Mouse (Mus musculus) erythroblast, adult 5-6 weeks (primary cell): ENCODE data around the gene a. TPM values are rescaled to one million over a fixed set of nuclear protein-coding genes. Genes with fewer than 3 reads are reported as not detected.
A peak's percentile ranks its signal among the peaks of the same experiment; 100 is the strongest.
"Not testable (repeated sequence)": the region's sequence is repeated elsewhere in the genome, so short reads cannot be mapped to it uniquely, and the experiment has no call there.

Experiments
- ATAC-seq: replicated peaks from 2 replicates; pipeline ENCODE4 v1.8.0; 2016; ENCODE audit warnings: moderate number of reproducible peaks, mild to moderate bottlenecking, moderate TSS enrichment, inconsistent platforms; ENCODE audit not compliant: poor library complexity, low FRiP score, severe bottlenecking
- total RNA-seq, 2 experiments: library from RNA; stranded (forward) in 1 of 2; stranded (reverse) in 1 of 2; fragments of 150-400 nt in 1 of 2; fragments of 200-764, 138-1000 nt in 1 of 2; gene quantifications; 2 replicates each; pipeline versions ENCODE4 v1.2.3 to v1.2.4; 2015 to 2017; ENCODE audit warnings: low replicate concordance in 2 of 2

a gene
- total RNA-seq, 2 experiments from 2014 or later, result not detected

- ATAC-seq, result 0 out of 2 replicates have a peak, but pooled peaks have one; percentile 30
Measured at GRCm38 (mm10) chr2:154908223-154908622, 117.0 kb downstream of the a start.

GRCm38 (mm10) chr2:154909789-154910188, 118.6 kb downstream of the a start:
- no peak for ATAC-seq

- no peak for ATAC-seq
Measured at GRCm38 (mm10) chr2:154915922-154916541, 124.8 kb downstream of the a start.

GRCm38 (mm10) chr2:154916547-154916946, 125.3 kb downstream of the a start:
- ATAC-seq, result peak; percentile 92

- ATAC-seq, result no peak
Measured at GRCm38 (mm10) chr2:154917866-154918641, 126.9 kb downstream of the a start.

GRCm38 (mm10) chr2:154920896-154921295, 129.7 kb downstream of the a start:
- ATAC-seq, result no peak

GRCm38 (mm10) chr2:154922134-154922533, 130.9 kb downstream of the a start:
- ATAC-seq, result not testable (repeated sequence)

GRCm38 (mm10) chr2:154925411-154926031, 134.3 kb downstream of the a start:
- no peak for ATAC-seq

GRCm38 (mm10) chr2:154926843-154927242, 135.6 kb downstream of the a start:
- no peak for ATAC-seq

- no peak; the same call in 1 of the 2 replicates for ATAC-seq
Measured at GRCm38 (mm10) chr2:154928298-154928697, 137.1 kb downstream of the a start.

- ATAC-seq, result no peak
Measured at GRCm38 (mm10) chr2:154933884-154934283, 142.7 kb downstream of the a start.

GRCm38 (mm10) chr2:154936106-154936505, 144.9 kb downstream of the a start:
- no peak for ATAC-seq

- ATAC-seq, result no peak
Measured at GRCm38 (mm10) chr2:154936536-154937155, 145.4 kb downstream of the a start.

- ATAC-seq, result no peak
Measured at GRCm38 (mm10) chr2:154937547-154938390, 146.6 kb downstream of the a start.

- no peak for ATAC-seq
Measured at GRCm38 (mm10) chr2:154941952-154942351, 150.8 kb downstream of the a start.

GRCm38 (mm10) chr2:154942546-154942945, 151.3 kb downstream of the a start:
- ATAC-seq, result no peak

- peak; percentile 59; the same call in 1 of the 2 replicates for ATAC-seq
Measured at GRCm38 (mm10) chr2:154943101-154943500, 151.9 kb downstream of the a start.

- ATAC-seq, result no peak
Measured at GRCm38 (mm10) chr2:154946921-154947320, 155.7 kb downstream of the a start.

GRCm38 (mm10) chr2:154949352-154949751, 158.2 kb downstream of the a start:
- no peak for ATAC-seq

GRCm38 (mm10) chr2:154949877-154950276, 158.7 kb downstream of the a start:
- ATAC-seq, result no peak
